Mouse (Mus musculus) heart, postnatal 0 days (tissue): ENCODE results near the gene Irx5. TPM values are rescaled to one million over a fixed set of nuclear protein-coding genes. Genes with fewer than 3 reads are reported as not detected.

Experiments
- ATAC-seq: fragments of 200-750 bp; cut with Nextera tagmentation; 2 replicates; pipeline ENCODE4 v1.8.0; 2017; ENCODE audit warnings: low read depth, moderate number of reproducible peaks, moderate library complexity; ENCODE audit not compliant: insufficient read depth
- DNase-seq: peaks from one replicate; pipeline ENCODE4 v3.0.0-alpha.2; 2016; ENCODE audit warnings: low spot score
- H3K27ac ChIP-seq: fragments of 300-500 bp; sonication (generic); 2 replicates; pipeline ENCODE4 v1.5.1; 2014; ENCODE audit warnings: low read depth, mild to moderate bottlenecking
- H3K27me3 ChIP-seq: fragments of 300-500 bp; sonication (generic); 2 replicates; pipeline ENCODE4 v1.6.1; 2014; ENCODE audit warnings: low read length, mixed read lengths; ENCODE audit not compliant: control insufficient read depth, insufficient read depth
- H3K36me3 ChIP-seq: fragments of 300-500 bp; sonication (generic); replicated peaks from 2 replicates; pipeline ENCODE4 v1.6.1; 2014; ENCODE audit warnings: low read length, mixed read lengths; ENCODE audit not compliant: control insufficient read depth, insufficient read depth
- H3K4me1 ChIP-seq: fragments of 300-500 bp; sonication (generic); 2 replicates; pipeline ENCODE4 v1.6.1; 2014; ENCODE audit warnings: antibody characterized with exemption; ENCODE audit not compliant: control insufficient read depth, insufficient read depth
- H3K4me2 ChIP-seq: fragments of 300-500 bp; sonication (generic); 2 replicates; pipeline ENCODE4 v1.6.1; 2014; ENCODE audit warnings: low read depth, mild to moderate bottlenecking, low read length, moderate library complexity
- H3K4me3 ChIP-seq: fragments of 300-500 bp; sonication (generic); 2 replicates; pipeline ENCODE4 v1.5.1; 2014; ENCODE audit warnings: low read depth, low read length
- H3K9ac ChIP-seq: fragments of 300-500 bp; sonication (generic); replicated peaks from 2 replicates; pipeline ENCODE4 v1.6.1; 2014; ENCODE audit warnings: low read depth, low read length, mixed read lengths
- H3K9me3 ChIP-seq: fragments of 300-500 bp; sonication (generic); replicated peaks from 2 replicates; pipeline ENCODE4 v1.6.1; 2016; ENCODE audit warnings: low read length; ENCODE audit not compliant: control insufficient read depth
- CTCF ChIP-seq: IDR thresholded peaks from 2 replicates; pipeline ENCODE4 v1.5.1; 2016; ENCODE audit warnings: antibody characterized with exemption, control low read depth, low read depth
- EP300 ChIP-seq: IDR thresholded peaks from 2 replicates; pipeline ENCODE4 v1.6.1; 2016; ENCODE audit warnings: antibody characterized with exemption, low read depth
- WGBS: fragments of 180-500 bp; shearing (Covaris S2); extraction: QIAGEN DNeasy Blood & Tissue Kit; methylation state at CpG from one replicate; pipeline ENCODE4 v1.1.7; 2014; 5-methylcytosine and 5-hydroxymethylcytosine counted together
- polyA plus RNA-seq: library from polyadenylated mRNA; unstranded; fragments of >200 nt; fragmentation: Nextera tagmentation; extraction: Ambion mirVana; gene quantifications from 2 replicates; pipeline ENCODE4 v1.2.1, GENCODE M21; 2015
- total RNA-seq: library from RNA; depleted of rRNA; stranded (reverse); fragments of >200 nt; gene quantifications from 2 replicates; pipeline ENCODE4 v1.2.3, GENCODE M21; 2014; ENCODE audit warnings: low replicate concordance

Gene Irx5
- total and polyA plus RNA-seq, 2 experiments from 2014 or later = 7.3 to 18.6 TPM

DNA sequence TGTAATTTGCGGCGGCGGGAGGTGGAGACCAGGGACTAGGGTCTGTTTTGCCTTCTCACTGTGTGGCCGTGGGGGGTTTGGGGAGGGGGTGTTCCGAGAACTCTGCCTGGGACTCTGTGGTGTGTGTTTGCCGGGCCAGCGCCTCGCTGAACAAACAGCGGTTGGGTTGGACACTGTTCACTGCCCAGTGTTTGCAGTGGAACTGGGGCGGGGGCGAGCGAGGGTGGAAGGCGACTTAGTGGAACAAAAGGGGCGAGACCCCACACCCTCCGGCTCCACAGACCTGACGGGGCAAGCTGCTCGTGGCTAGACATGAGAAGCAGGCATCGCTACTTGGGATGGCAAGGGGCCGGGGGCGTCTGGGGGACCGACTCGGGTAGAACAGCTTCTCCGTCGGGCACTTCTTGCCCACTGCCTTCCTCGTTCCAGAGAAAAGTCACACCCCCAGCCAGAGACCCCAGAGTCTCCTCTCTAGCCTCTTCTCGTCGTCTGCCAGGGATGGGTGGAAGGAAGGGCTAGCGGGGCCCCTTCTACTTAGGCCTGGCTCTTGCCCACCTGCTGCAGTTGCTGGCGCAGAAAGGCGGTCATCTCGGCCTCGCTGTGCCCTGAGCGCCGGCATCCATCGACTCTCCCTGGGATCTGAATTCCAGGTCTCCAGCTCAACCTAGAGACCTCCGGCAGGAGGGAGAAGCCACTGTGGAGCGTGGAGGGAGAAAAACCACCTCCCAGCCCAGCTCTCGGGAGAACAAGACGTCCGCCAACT, 631 bp upstream of the Irx5 start:
- Histone ChIP-seq H3K9me3 (no peaks in the 10 kb centered on the region), H3K4me3 (peak overlapping the region; percentile 60), H3K27me3 (peaks cover 51% of the 10 kb centered on the region), H3K4me1 (peaks cover 12% of the 10 kb centered on the region), H3K36me3 (no peaks in the 10 kb centered on the region), H3K27ac (peak overlapping the region; percentile 92), H3K4me2 (peak overlapping the region; percentile 92), H3K9ac (peak overlapping the region; percentile 84)
- ATAC-seq = no peak
- no peak for TF ChIP-seq EP300
- TF ChIP-seq CTCF = no peak
- WGBS = 2% methylated on average over 38 of the region's 40 CpGs
- DNase-seq = no peak

DNA sequence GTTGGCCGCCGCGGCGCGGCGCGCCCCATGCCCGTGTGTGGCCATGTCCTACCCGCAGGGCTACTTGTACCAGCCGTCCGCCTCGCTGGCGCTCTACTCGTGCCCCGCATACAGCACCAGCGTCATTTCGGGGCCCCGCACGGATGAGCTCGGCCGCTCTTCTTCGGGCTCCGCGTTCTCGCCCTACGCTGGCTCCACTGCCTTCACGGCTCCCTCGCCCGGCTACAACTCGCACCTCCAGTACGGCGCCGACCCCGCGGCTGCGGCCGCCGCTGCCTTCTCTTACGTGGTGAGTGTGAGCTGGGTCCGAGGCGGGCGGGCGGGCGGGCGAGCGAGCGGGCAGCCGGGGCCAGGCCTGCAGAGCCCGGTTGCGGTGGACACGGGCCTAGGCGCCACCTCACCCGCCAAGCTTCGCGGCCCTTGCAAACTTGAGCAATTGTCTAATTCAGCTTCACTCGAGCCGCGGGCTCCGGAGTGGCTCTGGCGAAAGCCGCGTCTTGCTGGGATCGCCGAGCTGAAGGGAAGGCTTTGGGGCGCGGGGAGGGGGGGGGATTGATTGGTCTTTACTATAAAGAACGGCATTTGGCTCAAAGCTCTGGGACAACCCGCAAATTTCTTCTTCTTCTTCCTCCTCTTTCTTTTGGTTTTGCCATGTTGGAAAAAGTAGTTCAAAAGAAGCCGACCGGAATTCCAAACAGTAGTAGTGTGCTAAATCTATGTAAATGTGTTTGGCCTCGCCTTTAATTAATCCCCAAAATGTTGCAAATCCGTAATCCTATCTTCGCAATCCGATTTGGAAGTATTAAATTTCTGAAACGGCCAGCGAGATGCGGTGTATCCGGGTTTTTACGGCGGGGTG, 945 bp downstream of the Irx5 start:
- TF ChIP-seq EP300 (no peak), CTCF (no peak)
- Histone ChIP-seq H3K36me3 (no peaks in the 10 kb centered on the region), H3K4me1 (peaks cover 12% of the 10 kb centered on the region), H3K9me3 (no peaks in the 10 kb centered on the region), H3K4me2 (peak overlapping the region; percentile 92), H3K4me3 (peak overlapping the region; percentile 60), H3K27ac (peak overlapping the region; percentile 92), H3K9ac (peak overlapping the region; percentile 84), H3K27me3 (peaks cover 64% of the 10 kb centered on the region)
- under 1% methylated on average over 73 of the region's 80 CpGs for WGBS
- no peak for DNase-seq
- ATAC-seq = 0 out of 2 replicates have a peak, but pooled peaks have one; percentile 0

DNA sequence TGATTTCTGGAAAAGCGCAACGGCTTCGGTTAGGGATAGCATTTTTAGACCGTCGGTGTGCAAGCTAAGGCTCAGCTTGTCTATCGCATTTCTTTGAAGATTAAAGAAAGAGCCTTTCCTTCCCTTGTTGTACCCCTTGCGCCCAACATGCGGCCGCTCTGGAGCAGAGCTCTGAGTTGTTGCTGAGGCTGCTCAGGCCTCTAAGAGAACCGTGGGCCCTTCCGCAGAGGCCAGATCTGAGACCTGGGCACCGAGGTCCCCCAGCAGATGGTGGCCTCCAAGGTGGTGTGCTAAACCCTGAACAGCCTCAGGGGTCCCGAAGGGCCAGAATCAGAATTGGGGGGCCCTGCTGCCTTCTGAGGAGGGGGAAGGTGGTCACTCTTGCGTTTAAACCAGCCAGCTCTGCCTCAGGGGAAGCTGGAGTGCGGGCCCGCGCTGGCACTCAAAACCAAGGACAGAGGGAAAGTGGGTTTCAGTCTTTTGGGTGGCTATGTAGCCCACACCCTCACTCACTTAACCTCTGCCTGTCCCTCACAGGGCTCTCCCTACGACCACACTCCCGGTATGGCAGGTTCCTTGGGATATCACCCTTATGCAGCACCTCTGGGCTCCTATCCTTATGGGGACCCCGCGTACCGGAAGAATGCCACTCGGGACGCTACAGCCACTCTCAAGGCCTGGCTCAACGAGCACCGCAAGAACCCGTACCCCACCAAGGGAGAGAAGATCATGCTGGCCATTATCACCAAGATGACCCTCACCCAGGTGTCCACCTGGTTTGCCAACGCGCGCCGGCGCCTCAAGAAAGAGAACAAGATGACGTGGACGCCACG, 1.8 kb downstream of the Irx5 start:
- DNase-seq (no peak), ATAC-seq (no peak)
- TF ChIP-seq EP300 = no peak
- no peak for TF ChIP-seq CTCF
- Histone ChIP-seq H3K27ac (no peak overlapping the region), H3K9ac (peak overlapping the region; percentile 84), H3K4me3 (peak overlapping the region; percentile 60), H3K9me3 (no peaks in the 10 kb centered on the region), H3K27me3 (peaks cover 72% of the 10 kb centered on the region), H3K4me2 (peak overlapping the region; percentile 92), H3K36me3 (no peaks in the 10 kb centered on the region), H3K4me1 (peaks cover 12% of the 10 kb centered on the region)
- WGBS = 5% methylated on average over 35 of the region's 35 CpGs

DNA sequence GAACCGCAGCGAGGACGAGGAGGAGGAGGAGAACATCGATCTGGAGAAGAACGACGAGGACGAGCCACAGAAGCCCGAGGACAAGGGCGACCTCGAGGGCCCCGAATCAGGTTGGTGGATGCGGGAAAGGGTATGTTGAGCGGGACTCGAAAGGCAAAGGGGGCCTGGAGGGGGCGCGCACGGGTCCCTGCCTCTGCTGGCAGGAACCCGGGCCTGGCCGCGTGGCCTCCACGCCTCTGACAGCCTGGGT, 2.3 kb downstream of the Irx5 start:
- TF ChIP-seq EP300 = no peak
- no peak for TF ChIP-seq CTCF
- peaks cover 12% of the 10 kb centered on the region for H3K4me1 ChIP-seq
- peak overlapping the region; percentile 92 for H3K4me2 ChIP-seq
- no peaks in the 10 kb centered on the region for H3K36me3 ChIP-seq
- H3K9ac ChIP-seq = peak overlapping the region; percentile 84
- ATAC-seq (no peak), DNase-seq (no peak)
- no peak overlapping the region for H3K27ac ChIP-seq
- WGBS = 1% methylated on average over 21 of the region's 21 CpGs
- peak overlapping the region; percentile 60 for H3K4me3 ChIP-seq
- peaks cover 78% of the 10 kb centered on the region for H3K27me3 ChIP-seq
- no peaks in the 10 kb centered on the region for H3K9me3 ChIP-seq

GRCm38 (mm10) chr8:92360083-92360861, 2.8 kb downstream of the Irx5 start:
- Histone ChIP-seq H3K36me3 (no peaks in the 10 kb centered on the region), H3K27ac (0 out of 2 replicates have a peak overlapping the region, but pooled peaks have one; percentile 9), H3K9ac (peak overlapping the region; percentile 84), H3K27me3 (peaks cover 83% of the 10 kb centered on the region), H3K4me1 (peaks cover 12% of the 10 kb centered on the region), H3K9me3 (no peaks in the 10 kb centered on the region), H3K4me3 (peak overlapping the region; percentile 60), H3K4me2 (peak overlapping the region; percentile 92)
- ATAC-seq = no peak
- no peak for DNase-seq
- 10% methylated on average over 73 of the region's 77 CpGs for WGBS
- TF ChIP-seq EP300 (no peak), CTCF (no peak)
